Mouse (Mus musculus) layer of hippocampus, adult 2 months (tissue): ENCODE measurements around the gene 9130023H24Rik. TPM values are rescaled to one million over a fixed set of nuclear protein-coding genes. Genes with fewer than 3 reads are reported as not detected.

Source experiments
- DNase-seq, 2 experiments: peaks; one replicate each; pipeline ENCODE4 v3.0.0; 2022; ENCODE audit warnings: low spot score in 2 of 2
- H3K27ac ChIP-seq: fragments of 200-600 bp; 2 replicates; pipeline ENCODE4 v1.8.1; 2022
- H3K4me3 ChIP-seq: fragments of 200-600 bp; 2 replicates; pipeline ENCODE4 v1.8.1; 2022; ENCODE audit warnings: mild to moderate bottlenecking
- CTCF ChIP-seq: fragments of 200-600 bp; conservative IDR thresholded peaks from 2 replicates; pipeline ENCODE4 v1.8.1; 2022; ENCODE audit warnings: antibody characterized with exemption, mild to moderate bottlenecking, moderate library complexity
- total RNA-seq, 2 experiments: library from RNA; stranded (reverse); gene quantifications; 2 replicates each; pipeline ENCODE4 v1.2.3; 2021

The 9130023H24Rik gene
- total RNA-seq, 2 experiments from 2014 or later: 3.5 to 4.0 TPM

GRCm38 (mm10) chr7:128256783-128257334, 19.0 kb upstream of the 9130023H24Rik start:
- DNase-seq: no peak
- Histone ChIP-seq H3K27ac (no peak overlapping the region), H3K4me3 (no peak overlapping the region)
- TF ChIP-seq CTCF: no peak

DNA sequence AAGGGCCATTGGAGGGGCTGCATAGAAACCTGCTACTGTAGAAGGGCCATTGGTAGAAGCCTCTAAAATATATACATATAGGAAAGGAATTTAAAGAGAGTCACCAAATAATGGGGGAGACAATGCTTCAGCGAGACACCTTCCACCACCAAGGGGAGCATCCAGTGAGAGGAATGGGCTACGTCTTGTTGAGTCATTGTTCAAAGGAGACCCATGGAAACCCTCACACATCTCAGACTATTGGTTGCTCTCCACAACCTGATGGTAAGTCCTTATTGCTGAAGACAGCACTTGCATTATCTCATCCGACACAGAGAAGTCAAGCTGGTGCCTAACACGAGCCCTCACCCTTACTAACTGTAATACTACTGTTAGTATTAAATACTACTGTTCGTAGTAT, 17.9 kb upstream of the 9130023H24Rik start:
- Histone ChIP-seq H3K4me3 (no peak overlapping the region), H3K27ac (no peak overlapping the region)
- no peak for DNase-seq
- no peak for TF ChIP-seq CTCF

- no peak for DNase-seq
- H3K27ac ChIP-seq: no peak overlapping the region
- H3K4me3 ChIP-seq: no peak overlapping the region
- no peak for TF ChIP-seq CTCF
Observed at GRCm38 (mm10) chr7:128254978-128255377, 17.1 kb upstream of the 9130023H24Rik start.

DNA sequence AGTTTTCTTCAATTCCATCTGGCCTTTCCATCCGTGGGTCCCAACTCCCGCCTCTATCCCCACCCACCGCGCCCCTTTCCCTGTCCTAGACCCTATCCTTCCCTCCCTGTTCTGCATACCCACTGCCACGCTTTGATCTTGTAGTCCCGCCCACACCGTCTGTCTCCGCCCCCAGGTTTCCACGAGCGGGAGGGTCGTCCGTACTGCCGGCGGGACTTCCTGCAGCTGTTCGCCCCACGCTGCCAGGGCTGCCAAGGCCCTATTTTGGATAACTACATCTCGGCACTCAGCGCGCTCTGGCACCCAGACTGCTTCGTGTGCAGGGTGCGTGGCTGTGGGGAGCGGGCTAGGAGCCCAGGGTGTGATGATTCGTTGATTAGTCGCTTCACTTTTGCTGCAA, 14.8 kb upstream of the 9130023H24Rik start:
- DNase-seq: peak; percentile 79 to 81
- no peak for TF ChIP-seq CTCF
- Histone ChIP-seq H3K4me3 (peak overlapping the region; percentile 26; the same call in 1 of the 2 replicates), H3K27ac (no peak overlapping the region)

DNA sequence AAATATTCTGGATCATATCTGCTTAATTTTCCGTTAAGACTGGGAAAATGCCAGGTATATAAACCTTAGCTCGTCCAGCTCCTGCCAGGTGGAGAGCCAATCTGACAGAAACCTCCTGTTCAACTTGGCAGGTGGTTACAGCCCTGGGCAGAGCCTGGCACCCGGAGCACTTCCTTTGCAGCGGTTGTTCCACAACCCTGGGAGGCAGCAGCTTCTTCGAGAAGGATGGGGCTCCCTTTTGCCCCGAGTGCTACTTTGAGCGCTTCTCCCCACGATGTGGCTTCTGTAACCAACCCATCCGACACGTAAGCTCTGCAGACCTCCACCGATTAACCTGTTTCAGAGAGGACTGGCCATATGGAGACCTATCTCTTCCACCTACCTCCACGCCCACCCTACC, 14.1 kb upstream of the 9130023H24Rik start:
- no peak for TF ChIP-seq CTCF
- Histone ChIP-seq H3K4me3 (no peak overlapping the region), H3K27ac (no peak overlapping the region)
- no peak for DNase-seq

- no peak for DNase-seq
- no peak overlapping the region for H3K27ac ChIP-seq
- no peak overlapping the region for H3K4me3 ChIP-seq
- TF ChIP-seq CTCF: no peak
Observed at GRCm38 (mm10) chr7:128249998-128250397, 12.2 kb upstream of the 9130023H24Rik start.

GRCm38 (mm10) chr7:128248081-128249042, 10.5 kb upstream of the 9130023H24Rik start:
- Histone ChIP-seq H3K4me3 (peak overlapping the region; percentile 8; the same call in 1 of the 2 replicates), H3K27ac (no peak overlapping the region)
- no peak for TF ChIP-seq CTCF
- no peak for DNase-seq

DNA sequence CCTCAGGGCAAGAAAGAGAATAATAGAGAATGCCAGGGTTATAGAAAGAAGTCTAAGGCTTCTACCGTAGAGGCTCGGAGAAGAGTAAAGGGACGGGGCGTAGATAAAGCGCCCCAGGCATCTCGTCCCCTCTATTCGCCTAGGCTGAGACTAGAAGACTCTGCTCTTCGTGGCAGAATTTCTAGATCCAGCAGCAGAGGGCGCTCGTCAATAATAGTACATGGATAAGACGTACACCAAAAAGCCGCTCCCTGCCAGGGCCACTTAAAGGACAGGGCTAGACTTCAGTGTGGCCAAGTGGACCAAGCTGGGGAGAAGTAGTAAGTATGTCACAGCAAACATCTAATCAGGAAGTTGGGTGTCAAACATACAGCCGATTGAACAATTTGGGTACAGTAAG, 9.6 kb upstream of the 9130023H24Rik start:
- TF ChIP-seq CTCF: peak; percentile 89
- H3K27ac ChIP-seq: peak overlapping the region; percentile 91
- H3K4me3 ChIP-seq: peak overlapping the region; percentile 51
- peak; percentile 78 to 86 for DNase-seq

DNA sequence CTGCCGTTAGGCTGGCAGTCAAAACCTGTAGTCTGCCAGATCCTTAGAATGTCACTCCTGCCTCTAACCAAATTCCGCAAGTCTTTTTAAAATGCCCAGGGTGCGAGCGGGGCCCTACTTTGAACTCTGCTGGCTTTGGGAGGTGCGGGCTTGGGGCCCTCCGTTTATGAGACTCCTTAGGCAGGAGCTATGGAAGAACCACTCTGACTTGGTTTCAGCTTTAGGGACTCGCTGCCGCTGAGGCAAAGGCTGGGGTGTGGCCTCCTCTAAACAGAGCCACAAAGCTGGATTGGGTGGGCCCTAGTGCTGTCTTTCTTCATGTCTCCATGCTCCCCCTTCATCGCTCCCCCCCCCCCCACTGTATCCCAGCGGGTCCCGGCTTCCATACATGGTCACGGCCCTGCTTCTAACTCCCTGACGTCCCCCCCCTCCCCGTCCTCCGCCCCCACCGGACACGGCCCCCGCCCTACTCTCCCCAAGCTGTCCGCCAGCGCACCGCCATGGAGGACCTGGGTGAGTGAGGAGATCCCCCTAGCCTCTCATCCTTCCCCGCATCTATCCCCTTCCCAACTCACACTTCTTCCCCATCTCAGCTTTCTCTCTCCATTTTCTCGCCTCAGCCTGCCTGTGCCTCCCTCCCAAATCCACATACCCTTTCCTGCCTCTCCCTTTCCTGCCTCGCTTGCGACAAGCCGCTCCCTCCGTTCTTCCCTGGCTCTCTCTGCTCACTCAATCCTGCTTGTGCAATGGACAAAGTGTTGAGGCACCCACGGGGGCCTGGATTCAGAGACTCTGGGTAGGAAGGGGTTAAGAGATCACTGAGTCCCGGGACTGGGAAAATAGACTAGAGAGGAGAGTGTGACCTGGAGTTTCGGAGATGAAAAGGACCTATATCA, 8.9 kb upstream of the 9130023H24Rik start, which contains the start of gene Tgfb1i1:
Tgfb1i1 (plus strand) TSS at position 317 of the 896 bp plus-strand sequence.
- H3K27ac ChIP-seq: peak within 1 kb of the TSS; percentile 91
- peak within 1 kb of the TSS; percentile 51 for H3K4me3 ChIP-seq
- DNase-seq: peak in 1 of 2 experiments; percentile 39
- no peak for TF ChIP-seq CTCF

- no peak for DNase-seq
- Histone ChIP-seq H3K27ac (peak overlapping the region; percentile 91; the same call in 1 of the 2 replicates), H3K4me3 (no peak overlapping the region)
- TF ChIP-seq CTCF: no peak
Observed at GRCm38 (mm10) chr7:128245547-128245946, 7.7 kb upstream of the 9130023H24Rik start.

DNA sequence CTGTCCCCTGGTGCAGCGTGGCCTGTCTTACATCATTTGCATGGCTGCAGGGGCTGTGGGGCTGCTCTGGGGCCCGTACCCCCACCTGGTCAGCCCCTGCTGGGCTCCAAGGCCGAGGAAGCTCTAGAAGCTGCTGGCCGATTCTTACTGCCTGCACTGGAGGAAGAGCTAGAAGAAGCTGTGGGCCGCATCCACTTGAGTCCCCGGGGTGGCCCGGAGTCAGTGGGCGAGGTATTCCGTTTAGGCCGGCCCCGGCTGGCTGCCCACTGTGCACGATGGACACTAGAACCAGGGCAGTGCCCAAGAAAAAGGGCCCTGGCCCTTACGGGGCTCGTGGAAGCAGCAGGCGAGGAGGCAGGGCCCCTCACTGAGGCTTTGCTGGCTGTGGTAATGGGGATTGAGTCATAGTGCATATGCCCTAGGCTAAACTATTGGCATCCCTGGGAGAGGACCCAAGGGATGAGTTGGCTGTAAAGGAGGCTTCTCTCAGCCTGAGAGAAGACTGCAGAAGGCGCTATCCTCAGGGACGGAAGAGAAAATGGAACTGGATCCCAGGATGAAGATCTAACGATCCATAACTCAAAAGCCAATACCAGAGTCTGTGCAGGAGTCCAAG, 6.7 kb upstream of the 9130023H24Rik start:
- TF ChIP-seq CTCF: no peak
- Histone ChIP-seq H3K27ac (no peak overlapping the region), H3K4me3 (no peak overlapping the region)
- no peak for DNase-seq

DNA sequence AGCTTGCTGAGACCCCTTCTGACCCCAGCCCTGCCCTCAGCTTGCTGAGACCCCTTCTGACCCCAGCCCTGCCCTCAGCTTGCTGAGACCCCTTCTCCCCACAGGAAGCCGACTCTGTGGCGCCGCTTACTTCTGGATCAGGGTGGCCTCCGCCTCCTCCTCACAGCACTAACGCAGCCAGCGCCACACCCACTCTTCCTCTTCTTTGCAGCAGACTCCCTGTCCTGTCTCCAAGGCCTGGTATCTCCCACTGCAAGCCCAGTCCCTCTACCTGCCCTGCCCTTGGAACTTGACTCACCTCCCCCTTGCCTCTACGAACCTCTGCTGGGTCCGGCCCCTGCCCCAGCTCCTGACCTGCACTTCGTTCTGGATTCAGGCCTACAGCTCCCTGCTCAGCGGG, 6.1 kb upstream of the 9130023H24Rik start:
- TF ChIP-seq CTCF: no peak
- no peak overlapping the region for H3K27ac ChIP-seq
- H3K4me3 ChIP-seq: no peak overlapping the region
- DNase-seq: no peak
